Mouse (Mus musculus): ENCODE results near the gene Olfr780. TPM values are rescaled to one million over a fixed set of nuclear protein-coding genes. Genes with fewer than 3 reads are reported as not detected.
A peak's percentile ranks its signal among the peaks of the same experiment; 100 is the strongest.
"Not testable (repeated sequence)": the region's sequence is repeated elsewhere in the genome, so short reads cannot be mapped to it uniquely, and the experiment has no call there.

The Olfr780 gene
- total RNA-seq (2022): not detected

- no peak for DNase-seq (ENCODE audit: low spot score in 2 of 2)
These were observed at the start of gene Olfr780 for GRCm38 (mm10) chr10:129317817-129318216. Gene Olfr780 (plus strand): TSS chr10:129318117.

- DNase-seq (ENCODE audit: low spot score in 2 of 2): no peak
These were observed 46.8 kb upstream of the Olfr780 start, which contains the start of gene Olfr777 for GRCm38 (mm10) chr10:129271081-129271535. Gene Olfr777 (minus strand): TSS chr10:129271485.

GRCm38 (mm10) chr10:129312973-129313372 is 4.9 kb upstream of the Olfr780 start:
- not testable (repeated sequence) for DNase-seq (ENCODE audit: low spot score in 2 of 2)

GRCm38 (mm10) chr10:129313521-129313920 is 4.4 kb upstream of the Olfr780 start:
- not testable (repeated sequence) for DNase-seq (ENCODE audit: low spot score in 2 of 2)

- DNase-seq (ENCODE audit: low spot score in 2 of 2): no peak
These were observed 10.6 kb downstream of the Olfr780 start, which contains the start of gene Olfr781 for GRCm38 (mm10) chr10:129328554-129328953. Gene Olfr781 (plus strand): TSS chr10:129328854.

- no peak for DNase-seq (ENCODE audit: low spot score in 2 of 2)
These were observed 30.6 kb downstream of the Olfr780 start, which contains the start of gene Olfr782 for GRCm38 (mm10) chr10:129348550-129348949. Gene Olfr782 (plus strand): TSS chr10:129348850.

GRCm38 (mm10) chr10:129352475-129352874 is 34.6 kb downstream of the Olfr780 start:
- DNase-seq (ENCODE audit: low spot score in 2 of 2): not testable (repeated sequence)

- DNase-seq (ENCODE audit: low spot score in 2 of 2): not testable (repeated sequence)
These were observed 38.6 kb downstream of the Olfr780 start for GRCm38 (mm10) chr10:129356496-129356895.

- DNase-seq (ENCODE audit: low spot score in 2 of 2): peak; percentile 7 to 22
These were observed 39.4 kb downstream of the Olfr780 start for GRCm38 (mm10) chr10:129357307-129357706.

Other genes with a start within 250 kb of the Olfr780 start
- gene Olfr766-ps1, start 249.1 kb upstream of the Olfr780 start, total RNA-seq (2022): not detected
- gene Olfr767, start 235.2 kb upstream of the Olfr780 start, total RNA-seq (2022): under 1 TPM in 1 of 4 experiments, not detected in 3; 0.11 TPM
- gene Olfr768, start 218.7 kb upstream of the Olfr780 start, total RNA-seq (2022): not detected
- not detected for gene Olfr769, start 200.3 kb upstream of the Olfr780 start, total RNA-seq (2022)
- gene Olfr770, start 179.1 kb upstream of the Olfr780 start, total RNA-seq (2022): not detected
- not detected for gene Olfr771, start 153.4 kb upstream of the Olfr780 start, total RNA-seq (2022)
- gene Olfr772, start 140.2 kb upstream of the Olfr780 start, total RNA-seq (2022): not detected
- not detected for gene Olfr773, start 130.7 kb upstream of the Olfr780 start, total RNA-seq (2022)
- gene Olfr774, start 81.9 kb upstream of the Olfr780 start, total RNA-seq (2022): not detected
- gene Olfr775, start 69.7 kb upstream of the Olfr780 start, total RNA-seq (2022): under 1 TPM in 1 of 4 experiments, not detected in 3; 0.12 TPM
- gene Olfr776, start 59.0 kb upstream of the Olfr780 start, total RNA-seq (2022): not detected
- gene Olfr777, start 46.6 kb upstream of the Olfr780 start, total RNA-seq (2022): not detected
- not detected for gene Olfr781, start 10.7 kb downstream of the Olfr780 start, total RNA-seq (2022)
- gene Olfr782, start 30.7 kb downstream of the Olfr780 start, total RNA-seq (2022): not detected
- under 1 TPM in 3 of 4 experiments, not detected in 1; 0.14 to 0.23 (median 0.22) TPM for gene Olfr784, start 66.0 kb downstream of the Olfr780 start, total RNA-seq (2022)
- gene Olfr785, start 87.3 kb downstream of the Olfr780 start, total RNA-seq (2022): not detected
- gene Olfr786, start 109.2 kb downstream of the Olfr780 start, total RNA-seq (2022): not detected
- gene Olfr787, start 143.7 kb downstream of the Olfr780 start, total RNA-seq (2022): not detected
- not detected for gene Olfr788, start 152.9 kb downstream of the Olfr780 start, total RNA-seq (2022)
- not detected for gene Olfr789, start 166.6 kb downstream of the Olfr780 start, total RNA-seq (2022)
- not detected for gene Olfr790, start 180.4 kb downstream of the Olfr780 start, total RNA-seq (2022)
- not detected for gene Olfr791, start 203.7 kb downstream of the Olfr780 start, total RNA-seq (2022)
- gene Olfr792, start 221.0 kb downstream of the Olfr780 start, total RNA-seq (2022): not detected
- not detected for gene Olfr794, start 249.5 kb downstream of the Olfr780 start, total RNA-seq (2022)

All from layer of hippocampus, adult 8-10 months (tissue).